Mouse (Mus musculus) common myeloid progenitor, adult 5-6 weeks (primary cell): Measurements from ENCODE around the gene 4930544D05Rik. TPM values are rescaled to one million over a fixed set of nuclear protein-coding genes. Genes with fewer than 3 reads are reported as not detected.

Source experiments
- ATAC-seq: replicated peaks from 2 replicates; pipeline ENCODE4 v1.8.0; 2016; ENCODE audit warnings: low read depth, mild to moderate bottlenecking, moderate TSS enrichment, inconsistent platforms; ENCODE audit not compliant: poor library complexity, severe bottlenecking
- total RNA-seq: library from RNA; stranded (forward); fragments of 200-1000, 187-1606 nt; gene quantifications from 2 replicates; pipeline ENCODE4 v1.2.3, GENCODE M21; 2017

The 4930544D05Rik gene
- total RNA-seq, 1 experiment from 2014 or later: not detected

DNA sequence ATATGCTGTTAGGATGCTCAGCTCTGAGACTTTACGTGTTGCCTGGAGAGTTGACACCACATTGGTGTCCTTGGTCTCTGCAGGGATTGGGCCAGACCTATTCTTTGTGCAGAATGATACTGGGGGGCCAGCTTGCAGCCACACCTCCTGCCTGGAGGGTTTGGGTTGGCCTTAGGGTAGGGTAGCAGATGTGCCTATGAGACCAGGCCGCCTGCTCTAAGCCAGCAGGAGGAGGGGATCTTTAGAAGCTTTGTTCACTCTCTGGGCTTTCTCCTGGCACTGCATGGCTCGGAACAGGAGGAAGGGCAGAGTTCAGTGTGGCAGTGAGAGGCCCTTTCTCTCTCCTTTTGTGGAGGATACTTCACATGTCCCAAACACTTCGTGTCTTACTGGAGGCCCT, 19.6 kb upstream of the 4930544D05Rik start:
- ATAC-seq: no peak

DNA sequence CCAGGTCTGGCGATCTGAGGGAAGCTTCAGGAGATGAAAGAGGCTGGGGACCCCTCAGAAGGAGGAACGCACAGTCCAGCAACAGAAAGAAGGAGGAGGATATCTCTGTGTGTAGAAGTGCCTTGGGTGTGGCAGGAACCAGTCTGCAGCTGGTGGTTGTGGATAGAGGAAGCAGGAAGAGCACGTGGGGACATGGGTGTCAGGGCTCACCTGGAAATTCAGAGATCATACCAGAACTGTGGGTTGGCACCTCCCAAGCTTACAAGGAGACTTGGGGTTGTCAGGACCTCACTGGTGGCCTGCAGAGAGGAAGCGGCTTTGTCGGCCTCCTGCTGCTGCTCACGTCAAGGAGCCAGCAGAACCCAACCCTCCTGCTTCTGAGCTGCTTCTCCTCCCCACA, 18.3 kb upstream of the 4930544D05Rik start:
- ATAC-seq: peak; percentile 65

- no peak for ATAC-seq
Observed at GRCm38 (mm10) chr11:70598451-70598953, 17.1 kb upstream of the 4930544D05Rik start.

DNA sequence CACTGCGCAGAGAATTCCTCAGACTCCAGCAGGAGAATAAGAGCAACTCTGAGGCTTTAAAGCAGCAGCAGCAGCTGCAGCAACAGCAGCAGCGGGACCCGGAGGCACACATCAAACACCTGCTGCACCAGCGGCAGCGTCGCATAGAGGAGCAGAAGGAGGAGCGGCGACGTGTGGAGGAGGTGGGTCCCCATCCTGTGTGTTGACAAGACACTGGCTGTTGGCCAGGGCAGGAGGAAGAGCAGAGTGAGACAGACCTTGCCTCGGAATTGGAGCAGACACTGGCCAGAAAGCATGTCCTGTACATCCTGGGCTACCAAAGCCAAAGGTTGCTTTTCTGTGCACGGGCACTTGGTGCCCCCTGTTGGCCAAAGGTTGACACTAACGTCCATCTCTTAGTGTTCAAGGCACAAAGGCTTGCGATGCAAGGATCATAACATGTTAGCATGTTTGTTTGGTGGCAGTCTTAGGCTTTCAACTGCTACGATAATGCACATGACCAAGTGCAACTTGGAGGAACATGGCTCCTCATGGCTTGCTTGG, 10.6 kb upstream of the 4930544D05Rik start:
- ATAC-seq: peak; percentile 63; the same call in 1 of the 2 replicates

GRCm38 (mm10) chr11:70606717-70607116, 8.9 kb upstream of the 4930544D05Rik start:
- no peak for ATAC-seq

DNA sequence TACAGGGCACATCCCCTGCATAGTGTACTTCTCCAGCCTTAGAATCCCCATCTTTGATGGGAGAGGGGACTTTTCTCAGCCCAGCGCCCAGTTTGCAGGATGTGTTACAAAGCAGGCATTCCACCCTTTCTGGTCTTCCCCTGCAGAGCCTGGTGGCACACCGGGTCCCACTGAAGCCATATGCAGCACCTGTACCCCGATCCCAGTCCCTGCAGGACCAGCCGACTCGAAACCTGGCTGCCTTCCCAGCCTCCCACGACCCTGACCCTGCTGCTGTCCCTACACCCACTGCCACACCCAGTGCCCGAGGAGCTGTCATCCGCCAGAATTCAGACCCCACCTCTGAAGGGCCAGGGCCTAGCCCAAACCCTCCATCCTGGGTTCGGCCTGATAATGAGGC, 8.0 kb upstream of the 4930544D05Rik start:
- ATAC-seq: no peak

DNA sequence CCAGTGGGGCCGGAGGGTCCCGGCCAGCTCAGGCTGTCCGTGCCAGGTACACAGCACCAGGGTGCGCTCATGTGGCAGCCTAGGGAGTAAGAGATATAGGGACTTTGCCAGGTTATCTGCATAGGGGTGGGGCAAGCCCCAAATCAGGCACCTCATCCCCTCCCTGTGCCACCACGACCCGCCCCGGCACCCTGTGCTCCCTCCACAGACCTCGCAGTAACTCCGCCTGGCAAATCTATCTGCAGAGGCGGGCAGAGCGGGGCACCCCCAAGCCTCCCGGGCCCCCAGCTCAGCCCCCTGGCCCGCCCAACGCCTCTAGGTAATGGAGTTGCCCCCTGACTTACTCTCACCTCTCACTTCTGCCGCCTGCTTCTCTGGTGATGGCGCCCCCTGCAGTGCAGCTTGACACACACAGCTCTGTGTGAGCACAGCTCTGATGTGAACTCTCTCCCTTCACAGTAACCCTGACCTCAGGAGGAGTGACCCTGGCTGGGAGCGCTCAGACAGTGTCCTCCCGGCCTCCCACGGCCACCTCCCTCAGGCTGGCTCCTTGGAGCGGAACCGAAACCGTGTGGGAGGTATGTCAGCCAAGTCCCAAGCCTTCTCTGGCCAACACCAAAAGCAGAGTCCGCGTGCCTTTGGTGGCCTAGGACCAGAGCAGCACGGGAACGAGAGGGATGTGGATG, 7.1 kb upstream of the 4930544D05Rik start:
- no peak for ATAC-seq

DNA sequence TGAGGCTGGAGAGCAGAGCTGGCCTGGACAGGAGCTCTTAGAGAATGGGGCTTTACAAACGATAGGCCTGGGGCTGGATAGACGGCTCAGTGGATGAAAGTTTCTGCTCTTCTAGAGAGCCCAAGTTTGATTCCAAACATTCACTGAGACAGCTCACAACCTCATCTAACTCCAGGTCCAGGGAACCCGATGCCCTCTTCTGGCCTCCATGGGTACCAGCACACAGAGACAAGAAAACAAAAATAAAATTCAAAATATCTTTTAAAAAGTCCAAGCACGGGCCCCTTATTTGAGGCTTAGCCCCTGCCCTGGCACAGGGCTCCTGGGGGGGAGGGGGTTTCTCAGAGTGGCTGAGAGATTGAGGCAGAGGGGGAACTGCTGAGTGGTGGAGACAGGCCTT, 4.9 kb upstream of the 4930544D05Rik start:
- no peak for ATAC-seq

DNA sequence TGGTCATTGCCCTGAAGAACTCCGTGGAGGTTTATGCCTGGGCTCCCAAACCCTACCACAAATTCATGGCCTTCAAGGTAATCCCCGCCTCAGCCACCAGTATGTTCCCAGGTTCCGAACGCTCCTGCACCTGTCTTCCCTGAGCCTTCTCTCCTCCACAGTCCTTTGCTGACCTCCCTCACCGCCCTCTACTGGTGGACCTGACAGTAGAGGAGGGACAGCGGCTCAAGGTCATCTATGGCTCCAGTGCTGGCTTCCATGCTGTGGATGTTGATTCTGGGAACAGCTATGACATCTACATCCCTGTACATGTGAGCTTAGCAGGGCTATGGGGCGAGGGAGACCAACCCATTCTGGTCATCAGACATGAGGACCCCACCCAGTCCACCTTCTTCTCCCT, 3.1 kb upstream of the 4930544D05Rik start:
- ATAC-seq: no peak

DNA sequence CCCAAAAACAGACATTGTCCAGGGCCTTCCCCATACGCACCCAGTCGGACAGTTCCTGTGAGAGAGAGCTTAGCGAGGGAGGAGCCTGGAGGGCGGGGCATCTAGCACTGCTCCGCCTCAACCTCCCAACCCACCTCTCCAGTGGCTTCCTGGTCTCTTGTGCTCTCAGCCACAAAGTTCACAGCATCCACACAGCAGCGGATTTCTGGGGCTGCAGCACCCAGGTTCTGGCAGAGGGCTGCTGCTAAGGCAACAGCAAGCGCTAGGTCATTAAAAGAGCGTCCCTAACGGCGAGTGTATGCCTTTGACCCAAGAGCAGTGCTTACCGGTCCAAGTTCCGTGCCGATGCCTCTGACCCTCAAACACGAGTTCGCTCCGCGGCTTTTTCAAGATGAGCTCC, 574 bp upstream of the 4930544D05Rik start:
- ATAC-seq: peak; percentile 90

DNA sequence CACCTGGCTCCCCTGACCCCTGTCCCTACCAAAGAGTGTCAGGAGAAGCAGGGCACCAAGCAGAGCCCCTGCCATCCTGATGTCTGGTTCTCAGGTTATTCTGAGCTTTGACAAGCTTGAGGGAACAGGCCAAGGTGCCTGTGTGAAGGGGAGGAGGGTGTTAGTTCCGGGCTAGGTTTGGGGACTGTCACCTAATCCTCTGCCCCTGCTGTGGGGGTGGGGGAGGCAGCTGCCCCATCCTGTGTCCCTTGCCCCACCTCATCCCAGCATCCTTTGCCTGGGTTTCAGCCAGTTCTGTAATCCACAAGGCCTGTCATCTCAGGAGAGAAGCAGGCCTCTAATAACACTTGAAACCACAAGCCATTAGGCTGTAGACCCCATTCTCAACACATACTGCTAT, 3.5 kb downstream of the 4930544D05Rik start, which contains the start of gene Chrne:
Gene Chrne, minus strand, starts transcription at position 116 of the 400 bp plus-strand sequence.
- ATAC-seq: no peak

DNA sequence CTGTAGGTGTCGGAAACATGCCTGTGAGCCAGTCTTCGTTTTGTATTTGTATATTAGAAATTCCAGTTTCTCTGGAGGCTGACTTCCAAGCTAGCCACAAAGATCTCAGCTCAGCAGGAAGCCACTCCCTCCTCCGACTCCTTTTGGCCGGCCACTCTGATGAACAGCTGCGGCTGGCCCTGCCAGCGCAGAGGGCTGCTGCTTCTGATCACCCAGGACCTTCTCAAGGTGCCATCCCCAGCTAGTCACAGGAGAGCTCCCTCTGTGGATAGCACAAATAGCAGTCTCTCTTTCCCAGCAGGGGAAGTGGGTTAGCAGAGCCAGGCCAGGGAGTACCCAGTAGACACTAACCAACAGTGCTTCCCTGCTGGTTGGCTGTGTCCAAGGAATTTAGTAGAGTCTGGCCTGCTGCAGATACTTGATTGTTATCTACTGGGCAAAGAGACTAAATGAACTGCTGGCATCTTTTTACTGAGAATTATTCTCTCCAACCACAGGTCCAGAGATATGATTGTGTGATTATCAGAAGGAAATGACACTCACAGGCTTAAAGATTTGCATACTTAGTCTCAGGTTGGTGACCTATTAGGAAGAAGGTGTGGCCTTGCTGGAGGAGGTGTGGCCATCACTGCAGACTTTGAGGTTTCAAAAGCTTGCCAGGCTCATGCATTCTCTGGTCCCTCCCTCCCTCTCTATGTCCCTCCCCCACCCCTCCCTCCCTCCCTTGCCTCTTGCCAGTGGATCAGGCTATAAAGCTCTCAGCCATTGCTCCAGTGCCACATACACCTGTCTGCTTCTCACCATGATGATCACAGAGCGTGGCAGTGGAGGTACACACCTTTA, 6.5 kb downstream of the 4930544D05Rik start:
- peak; percentile 80 for ATAC-seq

DNA sequence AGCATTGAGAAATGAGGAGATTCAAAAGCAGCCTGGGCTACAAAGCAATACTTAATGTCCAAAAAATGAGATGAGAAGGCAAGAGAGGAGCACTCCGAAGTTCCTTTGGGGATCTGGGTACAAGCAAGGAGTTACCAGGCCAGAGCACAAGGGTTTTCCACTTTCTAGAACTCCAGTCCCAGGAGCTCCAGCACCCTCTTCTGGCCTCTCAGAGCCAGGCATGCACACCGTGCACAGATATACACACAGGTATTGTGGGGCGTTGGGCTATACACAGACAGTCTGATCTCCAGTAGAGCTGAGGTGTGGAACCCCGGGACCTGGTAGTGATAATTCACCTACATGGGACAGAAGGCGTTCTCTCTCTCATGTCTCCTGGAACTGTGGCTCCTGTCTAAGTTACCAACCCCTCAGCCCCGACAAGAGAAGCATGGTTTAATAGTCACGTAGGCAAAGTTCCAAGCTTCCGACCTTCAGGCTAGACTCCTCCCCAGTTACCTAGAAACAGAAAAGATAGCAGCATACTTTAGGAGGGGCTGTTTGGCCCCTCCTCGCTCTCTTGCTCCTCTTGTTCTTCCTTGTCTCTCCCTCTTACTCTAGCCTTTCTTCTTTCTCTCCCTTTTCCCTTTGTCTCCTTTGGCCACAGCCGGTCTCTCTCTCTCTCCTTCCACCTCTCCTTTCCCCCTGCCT, 7.5 kb downstream of the 4930544D05Rik start:
- 0 out of 2 replicates have a peak, but pooled peaks have one; percentile 33 for ATAC-seq

DNA sequence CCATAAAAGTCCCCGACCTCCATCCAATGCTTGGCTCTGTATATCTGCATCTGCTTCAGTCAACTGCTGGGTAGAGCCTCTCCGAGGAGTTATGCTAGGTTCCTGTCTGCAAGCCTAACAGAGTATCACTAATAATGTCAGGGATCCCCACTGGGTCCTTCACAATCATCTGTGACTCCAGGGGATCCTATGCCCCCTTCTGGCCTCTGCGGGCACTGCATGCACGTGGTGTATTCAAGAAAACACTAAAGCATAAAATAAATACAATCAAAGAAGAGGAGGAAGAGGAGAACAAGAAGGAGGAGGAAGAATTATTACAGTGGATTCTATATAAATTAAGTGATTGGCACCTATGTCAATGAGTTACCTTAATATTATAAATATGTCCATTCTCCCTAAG, 9.8 kb downstream of the 4930544D05Rik start:
- ATAC-seq: peak; percentile 61

- no peak for ATAC-seq
Observed at GRCm38 (mm10) chr11:70626877-70627276, 11.2 kb downstream of the 4930544D05Rik start.

- no peak for ATAC-seq
Observed at GRCm38 (mm10) chr11:70628431-70628830, 12.8 kb downstream of the 4930544D05Rik start.

GRCm38 (mm10) chr11:70629557-70629956, 13.9 kb downstream of the 4930544D05Rik start:
- peak; percentile 57; the same call in 1 of the 2 replicates for ATAC-seq

GRCm38 (mm10) chr11:70630129-70630528, 14.5 kb downstream of the 4930544D05Rik start:
- no peak for ATAC-seq

DNA sequence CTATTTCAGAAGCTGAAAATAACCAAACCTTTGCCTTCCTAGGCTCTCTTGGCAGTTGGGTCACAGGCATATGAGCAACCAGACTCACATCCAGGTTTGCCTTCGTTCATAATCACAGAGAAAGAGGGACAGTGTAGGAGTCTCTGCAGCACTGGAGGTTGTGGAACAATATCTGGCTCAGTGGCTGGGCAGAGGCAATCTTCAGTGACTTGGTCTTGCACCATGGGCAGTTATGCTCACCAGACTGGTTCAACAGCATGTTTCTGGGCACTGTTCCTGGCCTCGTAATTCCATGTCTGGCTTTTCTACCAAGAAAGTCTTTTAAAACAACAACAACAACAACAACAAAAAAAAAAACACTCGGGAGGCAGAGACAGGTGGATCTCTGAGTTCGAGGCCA, 20.0 kb downstream of the 4930544D05Rik start:
- no peak for ATAC-seq

DNA sequence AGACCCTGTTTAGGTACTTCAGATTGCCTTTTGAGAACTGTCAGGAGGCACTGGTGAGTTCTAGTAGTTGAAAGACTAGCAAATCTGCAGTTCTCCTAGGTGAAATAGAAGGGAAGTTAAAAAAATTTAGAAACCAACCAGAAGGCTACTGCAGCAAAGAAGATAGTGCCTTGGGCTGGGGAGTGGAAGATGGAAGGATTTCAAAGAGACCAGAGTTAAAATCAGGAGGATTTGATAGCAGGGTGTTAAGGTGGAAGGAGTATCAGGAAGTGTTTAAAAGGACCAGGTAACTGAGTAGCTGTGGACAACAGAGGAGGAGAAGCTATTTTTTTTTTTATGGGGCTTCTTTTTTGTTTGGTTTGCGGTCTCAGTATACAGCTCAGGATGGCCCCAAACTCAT, 22.1 kb downstream of the 4930544D05Rik start:
- ATAC-seq: no peak
